Mouse (Mus musculus): Measurements from ENCODE around the gene Tmem191c.

Tmem191c gene

DNA sequence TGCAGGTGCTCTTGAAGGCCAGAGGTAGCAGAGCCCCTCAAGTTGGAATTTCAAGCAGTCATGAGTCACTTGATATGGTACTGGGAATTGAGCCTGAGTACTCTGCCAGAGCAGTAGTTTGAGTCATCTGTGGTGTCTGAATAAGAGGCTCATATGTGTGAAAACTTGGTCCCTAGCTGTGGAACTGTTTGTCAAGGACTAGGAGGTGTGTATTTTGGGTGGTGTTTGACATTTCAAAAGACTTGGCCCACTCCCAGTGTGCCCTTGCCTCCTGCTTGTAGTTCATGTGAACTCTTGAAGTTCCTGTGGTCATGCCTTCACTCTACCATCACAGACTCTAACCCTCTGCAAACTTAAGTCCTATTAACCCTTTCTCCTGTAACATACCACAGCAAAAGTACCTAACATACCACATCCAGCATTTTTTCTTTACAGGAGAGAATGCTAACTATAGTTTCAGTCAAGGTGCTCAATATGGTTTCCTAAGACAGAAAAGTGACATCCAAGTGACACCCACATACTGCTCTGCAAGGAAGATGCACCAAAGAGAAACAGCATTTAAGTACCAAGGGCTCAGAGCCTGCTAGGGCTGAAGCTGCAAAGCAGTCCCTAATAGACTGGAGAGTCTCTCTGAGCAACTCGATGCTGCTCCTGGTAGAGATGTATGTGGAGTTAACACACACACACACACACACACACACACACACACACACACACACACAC, 54.1 kb downstream of the Tmem191c start:
- DNase-seq (ENCODE audit: low spot score in 2 of 2), result no peak

DNA sequence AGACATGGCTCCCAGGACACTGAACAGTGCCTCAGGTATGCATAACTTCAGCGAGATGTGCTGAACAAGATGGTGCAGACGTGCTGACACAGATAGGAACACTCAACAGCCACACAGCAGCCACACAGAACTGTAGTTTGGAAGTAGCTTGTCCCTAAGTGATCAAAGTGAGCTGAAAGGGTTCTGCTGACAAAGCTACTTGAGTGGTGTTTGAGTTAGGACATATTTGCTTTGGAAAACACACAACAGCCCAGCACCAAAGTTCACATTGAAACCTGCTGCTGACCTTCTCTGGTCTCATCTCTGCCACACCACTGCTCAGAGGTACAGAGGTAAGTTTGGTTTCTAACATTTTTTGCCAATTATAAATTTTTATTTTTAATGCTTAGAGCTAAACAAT, 55.2 kb downstream of the Tmem191c start, which contains the start of gene Serpind1:
Serpind1 (plus strand) TSS at position 256 of the 400 bp plus-strand sequence.
- DNase-seq (ENCODE audit: low spot score in 2 of 2), result no peak

- DNase-seq (ENCODE audit: low spot score in 2 of 2), result no peak
Observed at GRCm38 (mm10) chr16:17331855-17332254, 56.0 kb downstream of the Tmem191c start.
